Mouse (Mus musculus): ENCODE data around the gene Gpc6. TPM values are rescaled to one million over a fixed set of nuclear protein-coding genes. Genes with fewer than 3 reads are reported as not detected.

The Gpc6 gene
- total and polyA plus RNA-seq, 3 experiments: not detected

DNA sequence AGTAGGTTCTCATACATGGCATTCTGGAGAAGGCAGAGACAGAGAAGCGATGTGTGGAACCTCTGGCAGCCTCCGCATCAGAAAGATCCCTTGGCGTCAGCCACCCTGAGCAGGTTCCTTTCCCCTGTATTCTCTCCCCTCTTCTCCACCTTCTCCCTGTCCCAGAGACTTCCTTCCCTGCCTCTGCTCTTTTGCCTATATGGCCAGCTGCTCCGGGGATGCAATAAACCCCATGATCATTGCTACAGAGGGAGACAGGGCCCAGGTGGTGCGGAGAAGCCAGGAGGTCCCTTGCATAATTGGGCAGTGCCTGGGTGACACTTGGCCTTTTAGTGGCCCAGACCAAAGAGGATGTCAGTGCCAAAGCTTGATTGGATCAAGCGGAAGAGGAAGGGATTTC is 910.4 kb downstream of the Gpc6 start:
- TF ChIP-seq BHLHE40 (IDR thresholded peaks at IDR 0.05; ENCODE audit: low read depth, low read length): no peak
- no peak for TF ChIP-seq MAZ (IDR thresholded peaks at IDR 0.05; ENCODE audit: low read depth, low read length)
- TF ChIP-seq MYC (IDR thresholded peaks at IDR 0.05; ENCODE audit: low read depth, low read length): no peak
- TF ChIP-seq CHD1 (IDR thresholded peaks at IDR 0.05; ENCODE audit: low read depth, low read length): no peak
- no peak for TF ChIP-seq HCFC1 (IDR thresholded peaks at IDR 0.05; ENCODE audit: low read depth, low read length)
- TF ChIP-seq MAX (IDR thresholded peaks at IDR 0.05; ENCODE audit: low read length): no peak
- no peak for TF ChIP-seq EP300 (IDR thresholded peaks at IDR 0.05; ENCODE audit: low read length)
- Histone ChIP-seq H3K27ac (ENCODE audit: insufficient read depth, low read depth) (no peak overlapping the region), H3K36me3 (replicated peaks in 1 of 2; ENCODE audit: control insufficient read depth in 1 of 2, insufficient read depth in 1 of 2, low read length in 1 of 2) (no peaks in the 10 kb centered on the region), H3K79me2 (replicated peaks; ENCODE audit: control insufficient read depth, extremely low read depth, insufficient read depth, poor library complexity, severe bottlenecking) (no peaks in the 10 kb centered on the region), H3K4me3 (replicated peaks in 1 of 3; ENCODE audit: low read depth in 2 of 3, low read length in 2 of 3, poor library complexity in 1 of 3) (no peak overlapping the region), H3K4me2 (ENCODE audit: insufficient read depth, low read depth, poor library complexity, severe bottlenecking) (no peak overlapping the region), H3K9me3 (replicated peaks; ENCODE audit: low read length) (no peaks in the 10 kb centered on the region), H3K27me3 (replicated peaks) (no peaks in the 10 kb centered on the region), H3K9ac (ENCODE audit: insufficient read depth, low read depth) (no peak overlapping the region), H3K4me1 (ENCODE audit: control insufficient read depth in 1 of 2, insufficient read depth in 2 of 2) (no peaks in the 10 kb centered on the region)
- no peak for DNase-seq (ENCODE audit: extremely low read depth)
- dilution Hi-C loops (cut with MboI; ENCODE audit: extremely low pct_ligation_motif_present, extremely low pct_unique_long_range_greater_than_20kb, low sequenced_read_pairs) (no loop called here), in situ Hi-C loops (cut with MboI; ENCODE audit: low pct_ligation_motif_present, low pct_unique_long_range_greater_than_20kb, low sequenced_read_pairs) (no loop called here)

DNA sequence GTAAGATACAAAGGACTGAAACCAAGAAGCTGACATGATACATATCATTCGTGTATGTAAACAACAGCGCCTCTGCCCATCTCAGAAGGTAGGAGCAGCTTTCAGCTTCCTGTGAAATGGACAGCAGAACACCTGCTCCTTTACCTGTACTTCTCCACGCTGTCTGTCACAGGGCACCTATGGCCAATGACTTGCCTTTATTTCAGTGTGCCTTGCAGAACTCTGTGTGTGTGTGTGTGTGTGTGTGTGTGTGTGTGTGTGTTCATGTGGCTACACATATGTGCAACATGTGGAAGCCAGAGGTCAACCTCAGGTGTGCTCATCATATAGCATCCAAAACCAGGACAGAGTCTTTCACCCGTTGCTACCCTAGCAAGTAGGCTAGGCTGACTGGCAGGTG is 911.9 kb downstream of the Gpc6 start:
- TF ChIP-seq PAX5 (IDR thresholded peaks at IDR 0.05; ENCODE audit: low read length) (no peak), ZMIZ1 (IDR thresholded peaks at IDR 0.05; ENCODE audit: low read depth, low read length) (no peak)
- in situ Hi-C loops (cut with MboI; ENCODE audit: low pct_ligation_motif_present, low pct_unique_long_range_greater_than_20kb, low sequenced_read_pairs): no loop called here
- H3K27ac ChIP-seq (ENCODE audit: insufficient read depth, low read depth): no peak overlapping the region
- DNase-seq (ENCODE audit: extremely low read depth): no peak
- no peaks in the 10 kb centered on the region for H3K27me3 ChIP-seq (replicated peaks)
- no peak overlapping the region for H3K9ac ChIP-seq (ENCODE audit: insufficient read depth, low read depth)
- H3K4me3 ChIP-seq (replicated peaks in 1 of 3; ENCODE audit: low read depth in 2 of 3, low read length in 2 of 3, poor library complexity in 1 of 3): no peak overlapping the region
- dilution Hi-C loops (cut with MboI; ENCODE audit: extremely low pct_ligation_motif_present, extremely low pct_unique_long_range_greater_than_20kb, low sequenced_read_pairs): no loop called here
- no peaks in the 10 kb centered on the region for H3K79me2 ChIP-seq (replicated peaks; ENCODE audit: control insufficient read depth, extremely low read depth, insufficient read depth, poor library complexity, severe bottlenecking)
- no peaks in the 10 kb centered on the region for H3K4me1 ChIP-seq (ENCODE audit: control insufficient read depth in 1 of 2, insufficient read depth in 2 of 2)
- H3K9me3 ChIP-seq (replicated peaks; ENCODE audit: low read length): no peaks in the 10 kb centered on the region
- no peak overlapping the region for H3K4me2 ChIP-seq (ENCODE audit: insufficient read depth, low read depth, poor library complexity, severe bottlenecking)
- no peaks in the 10 kb centered on the region for H3K36me3 ChIP-seq (replicated peaks in 1 of 2; ENCODE audit: control insufficient read depth in 1 of 2, insufficient read depth in 1 of 2, low read length in 1 of 2)

DNA sequence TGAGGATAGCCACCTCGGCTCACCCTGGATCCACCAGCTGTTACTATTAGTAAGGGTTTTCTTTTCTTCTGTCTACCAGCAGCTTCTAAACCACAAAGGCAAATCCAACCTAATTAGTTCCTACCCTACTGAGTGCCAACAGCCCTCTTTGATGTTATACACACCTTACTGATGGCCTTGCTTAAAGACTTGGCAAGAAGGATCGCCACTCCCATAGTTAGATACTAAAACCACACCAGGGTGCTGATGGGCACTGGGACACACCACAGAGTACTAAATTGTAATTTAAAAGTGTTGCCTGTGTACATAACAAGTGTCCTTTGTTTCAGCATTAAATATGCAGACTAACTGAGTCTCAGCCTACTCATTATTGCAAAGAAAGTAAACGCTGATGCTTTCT is 912.6 kb downstream of the Gpc6 start:
- in situ Hi-C loops (cut with MboI; ENCODE audit: low pct_ligation_motif_present, low pct_unique_long_range_greater_than_20kb, low sequenced_read_pairs) (no loop called here), dilution Hi-C loops (cut with MboI; ENCODE audit: extremely low pct_ligation_motif_present, extremely low pct_unique_long_range_greater_than_20kb, low sequenced_read_pairs) (no loop called here)
- Histone ChIP-seq H3K9me3 (replicated peaks; ENCODE audit: low read length) (no peaks in the 10 kb centered on the region), H3K36me3 (replicated peaks in 1 of 2; ENCODE audit: control insufficient read depth in 1 of 2, insufficient read depth in 1 of 2, low read length in 1 of 2) (no peaks in the 10 kb centered on the region), H3K27ac (ENCODE audit: insufficient read depth, low read depth) (no peak overlapping the region), H3K79me2 (replicated peaks; ENCODE audit: control insufficient read depth, extremely low read depth, insufficient read depth, poor library complexity, severe bottlenecking) (no peaks in the 10 kb centered on the region), H3K4me2 (ENCODE audit: insufficient read depth, low read depth, poor library complexity, severe bottlenecking) (no peak overlapping the region), H3K27me3 (replicated peaks) (no peaks in the 10 kb centered on the region), H3K4me1 (ENCODE audit: control insufficient read depth in 1 of 2, insufficient read depth in 2 of 2) (no peaks in the 10 kb centered on the region), H3K4me3 (replicated peaks in 1 of 3; ENCODE audit: low read depth in 2 of 3, low read length in 2 of 3, poor library complexity in 1 of 3) (no peak overlapping the region), H3K9ac (ENCODE audit: insufficient read depth, low read depth) (no peak overlapping the region)
- TF ChIP-seq MEF2A (IDR thresholded peaks at IDR 0.05; ENCODE audit: borderline replicate concordance, low read depth, low read length) (no peak), ZKSCAN1 (IDR thresholded peaks at IDR 0.05; ENCODE audit: borderline replicate concordance, low read depth, low read length) (no peak), NRF1 (IDR thresholded peaks at IDR 0.05; ENCODE audit: low read depth, low read length) (no peak), RCOR1 (conservative IDR thresholded peaks at IDR 0.05; ENCODE audit: low read depth, low read length) (no peak), TBP (conservative IDR thresholded peaks at IDR 0.05; ENCODE audit: low read depth, low read length) (no peak), SMC3 (IDR thresholded peaks at IDR 0.05; ENCODE audit: low read depth, low read length) (no peak), TCF12 (IDR thresholded peaks at IDR 0.05; ENCODE audit: low read depth, low read length) (no peak), USF2 (conservative IDR thresholded peaks at IDR 0.05; ENCODE audit: low read depth, low read length) (no peak), CTCF (conservative IDR thresholded peaks at IDR 0.05 in 1 of 2, IDR thresholded peaks at IDR 0.05 in 1 of 2; ENCODE audit: low read depth in 2 of 2, low read length in 2 of 2) (no peak), KAT2A (IDR thresholded peaks at IDR 0.05; ENCODE audit: insufficient replicate concordance, low read length) (no peak), ZC3H11A (IDR thresholded peaks at IDR 0.05; ENCODE audit: low read depth, low read length) (no peak), ELF1 (IDR thresholded peaks at IDR 0.05; ENCODE audit: low read depth, low read length) (no peak), MYC (IDR thresholded peaks at IDR 0.05; ENCODE audit: low read depth, low read length) (no peak), POLR2AphosphoS2 (IDR thresholded peaks at IDR 0.05; ENCODE audit: low read depth, low read length) (no peak), JUN (IDR thresholded peaks at IDR 0.05; ENCODE audit: insufficient read depth, low read depth, low read length) (no peak), E2F4 (IDR thresholded peaks at IDR 0.05; ENCODE audit: insufficient replicate concordance, low read depth, low read length) (no peak), MXI1 (IDR thresholded peaks at IDR 0.05; ENCODE audit: low read depth, low read length) (no peak), GABPA (IDR thresholded peaks at IDR 0.05; ENCODE audit: insufficient replicate concordance, low read depth, low read length) (no peak), JUND (conservative IDR thresholded peaks at IDR 0.05; ENCODE audit: low read depth, low read length) (no peak), POLR2A (IDR thresholded peaks at IDR 0.05; ENCODE audit: low read depth, low read length) (no peak)
- DNase-seq (ENCODE audit: extremely low read depth): no peak

All from CH12.LX (cell line).